Mouse (Mus musculus) liver, embryonic 16.5 days (tissue): Measurements from ENCODE around the gene Ripk1. TPM values are rescaled to one million over a fixed set of nuclear protein-coding genes. Genes with fewer than 3 reads are reported as not detected.

ENCODE experiments used
- ATAC-seq: fragments of 200-750 bp; cut with Nextera tagmentation; 2 replicates; pipeline ENCODE4 v1.8.0; 2017; ENCODE audit warnings: low read depth, mild to moderate bottlenecking, moderate number of reproducible peaks, moderate library complexity
- H3K27ac ChIP-seq: fragments of 300-500 bp; sonication (generic); 2 replicates; pipeline ENCODE4 v1.5.1; 2014; ENCODE audit warnings: mild to moderate bottlenecking, low read length
- H3K27me3 ChIP-seq: fragments of 300-500 bp; sonication (generic); 2 replicates; pipeline ENCODE4 v1.6.1; 2014; ENCODE audit warnings: low read depth, low read length, mixed read lengths; ENCODE audit not compliant: control insufficient read depth, insufficient read depth
- H3K36me3 ChIP-seq: fragments of 300-500 bp; sonication (generic); 2 replicates; pipeline ENCODE4 v1.6.1; 2014; ENCODE audit warnings: mild to moderate bottlenecking; ENCODE audit not compliant: control insufficient read depth, insufficient read depth
- H3K4me1 ChIP-seq: fragments of 300-500 bp; sonication (generic); 2 replicates; pipeline ENCODE4 v1.6.1; 2014; ENCODE audit warnings: low read depth, low read length, mixed read lengths; ENCODE audit not compliant: control insufficient read depth
- H3K4me2 ChIP-seq: fragments of 300-500 bp; sonication (generic); 2 replicates; pipeline ENCODE4 v1.6.1; 2014; ENCODE audit warnings: low read depth, low read length, mixed read lengths
- H3K4me3 ChIP-seq: fragments of 300-500 bp; sonication (generic); 2 replicates; pipeline ENCODE4 v1.5.1; 2014; ENCODE audit warnings: low read depth, mild to moderate bottlenecking, low read length
- H3K9ac ChIP-seq: fragments of 300-500 bp; sonication (generic); 2 replicates; pipeline ENCODE4 v1.6.1; 2014; ENCODE audit warnings: low read depth, low read length
- H3K9me3 ChIP-seq: fragments of 300-500 bp; sonication (generic); replicated peaks from 2 replicates; pipeline ENCODE4 v1.6.1; 2016; ENCODE audit warnings: low read length; ENCODE audit not compliant: control insufficient read depth
- WGBS: fragments of 180-500 bp; shearing (Covaris S2); extraction: QIAGEN DNeasy Blood & Tissue Kit; methylation state at CpG from one replicate; pipeline ENCODE4 v1.1.7; 2014; ENCODE audit not compliant: insufficient replicate concordance; 5-methylcytosine and 5-hydroxymethylcytosine counted together
- polyA plus RNA-seq: library from polyadenylated mRNA; unstranded; fragments of >200 nt; fragmentation: Nextera tagmentation; extraction: Ambion mirVana; gene quantifications from 2 replicates; pipeline ENCODE4 v1.2.1, GENCODE M21; 2015

Gene Ripk1
- polyA plus RNA-seq, 1 experiment from 2014 or later: 10.5 TPM

DNA sequence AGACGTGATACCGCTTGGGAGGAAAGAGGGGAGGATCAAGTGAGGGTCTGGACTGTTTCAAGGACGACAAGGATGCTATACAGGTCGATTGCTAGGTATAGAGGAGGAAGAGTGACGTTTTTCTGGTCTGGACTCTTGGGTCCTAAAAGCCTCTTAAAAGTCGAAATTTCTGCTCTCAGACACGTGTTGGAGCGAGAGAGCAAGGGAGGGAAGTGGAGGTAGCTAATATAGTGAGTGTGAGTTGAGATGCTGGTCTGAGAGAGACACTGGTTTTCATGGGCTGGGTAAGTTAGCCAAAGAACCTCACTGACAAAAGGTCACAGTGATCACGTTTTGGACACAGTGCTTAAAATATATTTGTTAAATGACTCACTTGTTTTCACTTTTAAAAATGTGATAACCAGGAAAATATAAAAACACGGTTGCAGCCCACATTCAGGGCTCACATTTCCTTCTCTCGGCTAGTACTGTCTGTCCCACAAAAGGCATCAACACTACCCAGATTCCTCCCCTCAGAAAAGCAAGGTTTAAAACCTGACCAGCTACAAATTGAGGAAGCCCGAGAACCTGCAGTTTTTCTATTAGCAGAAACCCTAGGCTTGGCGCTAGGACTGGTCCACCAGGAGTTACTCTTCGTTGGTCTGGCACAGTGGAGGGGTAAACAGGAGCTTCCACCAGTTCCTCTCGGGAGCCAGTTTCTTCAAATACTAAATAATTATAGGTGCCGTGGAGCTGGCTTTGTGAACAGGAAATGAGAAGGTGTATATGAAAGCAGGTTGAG, 76.5 kb downstream of the Ripk1 start:
- 31% methylated on average over 16 of the region's 16 CpGs for WGBS
- Histone ChIP-seq H3K9me3 (no peaks in the 10 kb centered on the region), H3K4me3 (peak overlapping the region; percentile 78), H3K9ac (peak overlapping the region; percentile 83; the same call in 1 of the 2 replicates), H3K4me2 (peak overlapping the region; percentile 92), H3K27me3 (no peaks in the 10 kb centered on the region), H3K4me1 (peaks cover 19% of the 10 kb centered on the region), H3K27ac (no peak overlapping the region), H3K36me3 (no peaks in the 10 kb centered on the region)
- no peak for ATAC-seq

- Histone ChIP-seq H3K9ac (no peak overlapping the region), H3K27ac (no peak overlapping the region), H3K27me3 (no peaks in the 10 kb centered on the region), H3K4me2 (no peak overlapping the region), H3K36me3 (no peaks in the 10 kb centered on the region), H3K4me3 (no peak overlapping the region), H3K4me1 (peaks cover 19% of the 10 kb centered on the region), H3K9me3 (no peaks in the 10 kb centered on the region)
- WGBS: 58% methylated on average over 3 of the region's 3 CpGs
- ATAC-seq: no peak
Observed at GRCm38 (mm10) chr13:34079801-34080200, 77.6 kb downstream of the Ripk1 start.

GRCm38 (mm10) chr13:34081926-34082325, 79.8 kb downstream of the Ripk1 start:
- H3K4me1 ChIP-seq: peaks cover 13% of the 10 kb centered on the region
- WGBS: 74% methylated on average over 4 of the region's 4 CpGs
- ATAC-seq: no peak
- no peak overlapping the region for H3K4me2 ChIP-seq
- no peaks in the 10 kb centered on the region for H3K9me3 ChIP-seq
- H3K36me3 ChIP-seq: no peaks in the 10 kb centered on the region
- no peak overlapping the region for H3K27ac ChIP-seq
- no peak overlapping the region for H3K9ac ChIP-seq
- no peaks in the 10 kb centered on the region for H3K27me3 ChIP-seq
- no peak overlapping the region for H3K4me3 ChIP-seq

DNA sequence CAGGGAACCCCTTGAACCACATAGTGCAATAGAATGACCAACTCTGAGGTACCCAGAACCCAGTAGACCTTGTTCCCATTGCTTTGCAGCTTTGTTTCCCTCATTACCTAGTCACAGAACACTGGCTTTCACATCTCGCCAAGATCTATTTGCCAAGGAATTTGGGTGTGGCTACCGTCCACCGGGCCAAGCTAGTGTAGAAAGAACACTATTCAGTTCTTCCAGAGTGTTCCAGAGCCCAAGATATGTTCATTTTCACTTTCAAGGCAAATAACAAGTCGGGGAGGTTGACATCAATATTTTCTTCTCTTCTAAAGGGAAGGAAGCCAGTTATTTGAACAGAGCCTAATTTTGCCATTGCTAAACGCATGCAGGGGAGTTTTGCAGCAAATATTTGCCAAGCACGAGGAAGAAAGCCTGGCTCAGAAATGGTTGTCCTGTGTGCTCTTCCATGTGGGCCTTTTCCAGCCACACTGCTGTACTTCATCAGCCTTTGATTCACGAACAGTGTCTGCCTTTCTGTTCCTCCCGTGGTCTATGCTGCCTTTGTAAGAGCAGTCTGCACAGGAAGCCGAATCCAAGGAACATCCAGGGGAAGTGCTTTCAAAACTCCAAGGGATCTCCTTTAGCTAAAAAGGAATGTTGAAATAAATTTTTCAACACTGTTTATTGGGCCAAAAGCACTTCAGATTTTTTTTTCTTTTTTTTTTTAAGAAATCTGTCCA, 82.0 kb downstream of the Ripk1 start:
- H3K27me3 ChIP-seq: no peaks in the 10 kb centered on the region
- H3K9ac ChIP-seq: no peak overlapping the region
- H3K27ac ChIP-seq: no peak overlapping the region
- no peaks in the 10 kb centered on the region for H3K4me1 ChIP-seq
- 55% methylated on average over 9 of the region's 9 CpGs for WGBS
- no peaks in the 10 kb centered on the region for H3K36me3 ChIP-seq
- no peak for ATAC-seq
- H3K9me3 ChIP-seq: no peaks in the 10 kb centered on the region
- no peak overlapping the region for H3K4me2 ChIP-seq
- H3K4me3 ChIP-seq: no peak overlapping the region

Other genes with a start within 250 kb of the Ripk1 start
- gene Serpinb6e, start 159.0 kb upstream of the Ripk1 start, polyA plus RNA-seq: not detected in 2 replicates
- not detected in 2 replicates for gene Serpinb6c, start 96.7 kb upstream of the Ripk1 start, polyA plus RNA-seq
- gene Nqo2, start 37.7 kb upstream of the Ripk1 start, polyA plus RNA-seq: 26.1 and 28.2 TPM in 2 replicates
- gene Serpinb6a, start 431 bp downstream of the Ripk1 start, polyA plus RNA-seq: 15.9 and 17.2 TPM in 2 replicates
- gene Bphl, start 35.2 kb downstream of the Ripk1 start, polyA plus RNA-seq: 57.9 and 62.6 TPM in 2 replicates
- gene Tubb2a, start 75.6 kb downstream of the Ripk1 start, polyA plus RNA-seq: 66.2 and 68.2 TPM in 2 replicates
- gene Tubb2b, start 128.1 kb downstream of the Ripk1 start, polyA plus RNA-seq: 0.68 and 1.0 TPM in 2 replicates
- gene Psmg4, start 160.6 kb downstream of the Ripk1 start, polyA plus RNA-seq: 27.1 and 27.4 TPM in 2 replicates